Mouse (Mus musculus) midbrain, embryonic 13.5 days (tissue): ENCODE measurements around the gene Cdh4. TPM values are rescaled to one million over a fixed set of nuclear protein-coding genes. Genes with fewer than 3 reads are reported as not detected.

ENCODE experiments used
- ATAC-seq: fragments of 200-750 bp; cut with Nextera tagmentation; 2 replicates; pipeline ENCODE4 v1.8.0; 2017; ENCODE audit warnings: mild to moderate bottlenecking, moderate TSS enrichment, moderate library complexity
- H3K27ac ChIP-seq: fragments of 300-500 bp; sonication (generic); 2 replicates; pipeline ENCODE4 v1.5.1; 2015; ENCODE audit warnings: inconsistent platforms, mild to moderate bottlenecking, moderate library complexity
- H3K27me3 ChIP-seq: fragments of 300-500 bp; sonication (generic); 2 replicates; pipeline ENCODE4 v1.6.1; 2015; ENCODE audit warnings: mild to moderate bottlenecking, inconsistent platforms
- H3K36me3 ChIP-seq: fragments of 300-500 bp; sonication (generic); 2 replicates; pipeline ENCODE4 v1.6.1; 2015; ENCODE audit warnings: mild to moderate bottlenecking, inconsistent platforms
- H3K4me1 ChIP-seq: fragments of 300-500 bp; sonication (generic); replicated peaks from 2 replicates; pipeline ENCODE4 v1.6.1; 2015; ENCODE audit warnings: inconsistent platforms
- H3K4me2 ChIP-seq: fragments of 300-500 bp; sonication (generic); replicated peaks from 2 replicates; pipeline ENCODE4 v1.6.1; 2015; ENCODE audit warnings: moderate library complexity, mild to moderate bottlenecking, inconsistent platforms
- H3K4me3 ChIP-seq: fragments of 300-500 bp; sonication (generic); replicated peaks from 2 replicates; pipeline ENCODE4 v1.5.1; 2015; ENCODE audit warnings: mild to moderate bottlenecking, inconsistent platforms
- H3K9ac ChIP-seq: fragments of 300-500 bp; sonication (generic); replicated peaks from 2 replicates; pipeline ENCODE4 v1.6.1; 2015; ENCODE audit warnings: mild to moderate bottlenecking, inconsistent platforms
- H3K9me3 ChIP-seq: fragments of 300-500 bp; sonication (generic); 2 replicates; pipeline ENCODE4 v1.6.1; 2016; ENCODE audit warnings: mild to moderate bottlenecking, inconsistent platforms
- WGBS: fragments of 180-500 bp; shearing (Covaris S2); methylation state at CpG from one replicate; pipeline ENCODE4 v1.1.7; 2015; 5-methylcytosine and 5-hydroxymethylcytosine counted together
- polyA plus RNA-seq: library from polyadenylated mRNA; unstranded; fragments of >200 nt; fragmentation: Nextera tagmentation; extraction: Ambion mirVana; gene quantifications from 2 replicates; pipeline ENCODE4 v1.2.1, GENCODE M21; 2015

Cdh4 gene
- polyA plus RNA-seq, 1 experiment from 2014 or later = 37.1 TPM

DNA sequence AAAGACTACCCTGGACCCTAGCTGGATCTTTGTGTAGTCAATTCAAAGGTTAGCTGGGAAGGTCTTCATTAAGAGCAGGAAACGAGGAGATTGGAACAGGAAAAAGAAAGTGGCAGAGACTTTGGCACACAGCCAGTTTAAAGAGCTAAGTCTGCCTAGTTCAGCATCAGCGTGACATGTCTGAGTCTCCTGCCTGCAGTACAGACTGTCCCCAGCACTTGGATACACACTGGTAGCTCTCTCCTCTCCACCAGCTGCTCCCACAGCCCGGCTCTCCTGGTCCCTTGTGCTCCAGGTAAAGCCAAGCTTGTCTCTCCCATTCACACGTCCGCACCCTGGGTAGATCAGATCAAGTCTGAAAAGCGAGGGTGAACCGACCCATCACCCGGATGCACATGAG, 255.4 kb downstream of the Cdh4 start:
- ATAC-seq = no peak
- Histone ChIP-seq H3K36me3 (no peaks in the 10 kb centered on the region), H3K27ac (no peak overlapping the region), H3K4me3 (no peak overlapping the region), H3K27me3 (0 out of 2 replicates have a peak, but pooled peaks cover 2% of the 10 kb centered on the region), H3K9ac (no peak overlapping the region), H3K4me1 (peaks cover 53% of the 10 kb centered on the region), H3K4me2 (no peak overlapping the region), H3K9me3 (no peaks in the 10 kb centered on the region)
- 71% methylated on average over 8 of the region's 8 CpGs for WGBS

DNA sequence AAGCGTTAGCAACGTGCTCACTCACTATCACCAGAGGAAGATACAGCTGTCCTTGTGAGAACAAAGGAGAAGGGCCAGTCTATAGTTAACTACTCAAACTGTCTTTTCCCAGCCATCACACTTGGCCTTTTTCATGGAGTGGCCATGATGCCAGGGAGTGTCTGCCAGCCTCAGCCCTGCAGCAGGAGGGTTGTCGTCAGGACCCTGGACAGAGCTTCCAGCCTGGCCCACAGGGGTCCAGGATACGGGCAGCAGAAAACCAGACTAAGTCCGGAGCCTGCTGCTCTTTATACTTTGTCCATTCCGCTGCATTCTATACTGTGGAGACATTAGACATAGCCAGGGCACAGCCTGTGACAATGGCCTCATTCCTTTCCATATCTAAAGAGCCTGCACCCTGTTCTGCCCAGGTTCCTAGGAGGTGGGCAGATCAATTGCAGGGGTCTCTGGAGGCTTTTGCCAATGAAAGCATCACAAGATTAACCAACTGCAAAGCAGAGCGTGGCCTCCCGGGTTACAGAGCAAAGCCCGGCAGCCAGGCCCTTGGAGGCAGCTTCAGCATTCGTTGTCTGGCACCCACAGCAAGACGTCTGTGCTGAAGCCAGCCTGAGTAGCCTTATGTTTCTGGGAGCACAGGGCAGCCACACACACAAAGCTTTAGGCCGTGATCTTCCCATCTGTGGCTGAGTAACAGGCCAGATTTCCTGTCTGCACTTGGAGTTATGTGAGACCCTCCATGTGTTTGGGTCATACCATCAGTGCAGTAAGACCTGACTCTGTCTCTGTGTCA, 256.2 kb downstream of the Cdh4 start:
- 45% methylated on average over 12 of the region's 12 CpGs for WGBS
- no peak overlapping the region for H3K9ac ChIP-seq

DNA sequence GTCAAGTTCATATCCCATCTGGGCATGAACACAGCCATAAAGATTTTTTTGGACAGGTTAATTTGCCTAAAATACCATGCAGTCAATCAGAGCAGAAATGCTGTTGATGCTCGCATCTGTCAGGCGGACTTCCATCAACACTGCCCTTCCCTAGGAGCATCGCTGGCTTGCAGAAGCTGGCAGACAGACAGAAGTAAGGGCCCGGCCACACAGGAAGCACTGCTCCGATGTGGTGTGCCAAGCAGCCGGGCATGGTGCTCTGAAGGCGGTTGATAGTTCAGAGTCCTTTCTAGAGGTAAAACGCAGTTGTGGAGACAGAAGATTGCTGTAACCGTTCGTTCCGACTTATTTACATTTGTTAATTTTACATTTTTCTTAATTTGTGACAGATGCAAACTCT, 262.8 kb downstream of the Cdh4 start:
- 0 out of 2 replicates have a peak, but pooled peaks cover 2% of the 10 kb centered on the region for H3K27me3 ChIP-seq
- no peak overlapping the region for H3K9ac ChIP-seq
- H3K27ac ChIP-seq = no peak overlapping the region
- H3K36me3 ChIP-seq = no peaks in the 10 kb centered on the region
- peaks cover 28% of the 10 kb centered on the region for H3K4me1 ChIP-seq
- 90% methylated on average over 11 of the region's 11 CpGs for WGBS
- no peak for ATAC-seq
- no peak overlapping the region for H3K4me3 ChIP-seq
- no peak overlapping the region for H3K4me2 ChIP-seq
- H3K9me3 ChIP-seq = no peaks in the 10 kb centered on the region

More for the DNA sequence above, 256.2 kb downstream of the Cdh4 start:
- Histone ChIP-seq H3K27ac (no peak overlapping the region), H3K4me1 (peaks cover 53% of the 10 kb centered on the region), H3K27me3 (0 out of 2 replicates have a peak, but pooled peaks cover 2% of the 10 kb centered on the region), H3K9me3 (no peaks in the 10 kb centered on the region), H3K4me3 (no peak overlapping the region), H3K36me3 (no peaks in the 10 kb centered on the region), H3K4me2 (no peak overlapping the region)
- no peak for ATAC-seq

DNA sequence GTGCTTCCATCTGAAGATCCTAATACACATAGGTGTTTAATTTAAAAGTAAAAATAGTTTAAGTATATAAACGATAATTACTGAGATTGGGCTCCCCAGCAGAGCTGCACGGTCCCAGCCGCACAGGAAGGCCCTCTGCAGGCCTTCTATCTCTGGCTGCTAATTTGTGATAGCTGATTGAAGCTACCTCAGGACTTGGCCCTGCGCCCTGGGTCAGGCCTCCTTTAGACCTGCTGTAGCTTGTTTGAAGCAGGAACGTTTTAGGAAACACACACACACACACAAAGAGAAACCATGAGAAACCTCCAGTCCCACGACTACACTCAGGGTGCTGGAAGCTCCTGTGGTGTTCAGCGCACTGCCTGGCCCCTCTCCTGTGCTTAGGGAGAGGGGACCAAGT, 263.2 kb downstream of the Cdh4 start:
- 86% methylated on average over 7 of the region's 7 CpGs for WGBS
- Histone ChIP-seq H3K4me2 (no peak overlapping the region), H3K4me1 (peaks cover 28% of the 10 kb centered on the region), H3K9ac (no peak overlapping the region), H3K4me3 (no peak overlapping the region), H3K36me3 (no peaks in the 10 kb centered on the region), H3K9me3 (no peaks in the 10 kb centered on the region), H3K27me3 (no peaks in the 10 kb centered on the region), H3K27ac (no peak overlapping the region)
- ATAC-seq = no peak

DNA sequence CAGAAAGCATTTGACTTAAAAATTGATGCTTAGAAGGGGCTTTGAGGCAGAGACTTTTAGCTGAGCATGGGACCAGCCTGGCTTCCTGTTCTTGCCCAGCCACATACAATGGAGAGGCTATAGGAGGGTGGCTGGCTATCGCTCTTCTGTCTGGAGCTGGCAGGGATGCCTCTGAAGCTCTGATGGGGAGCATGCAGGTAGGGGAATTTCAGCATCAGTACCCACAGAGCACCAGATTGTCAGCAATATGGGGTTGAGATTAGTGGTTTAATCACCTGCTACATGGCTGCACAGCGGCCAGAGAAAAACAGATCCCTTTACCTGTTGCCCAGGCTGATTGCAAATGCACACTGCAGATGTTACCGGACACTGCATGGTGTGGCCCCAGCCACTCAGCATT, 264.4 kb downstream of the Cdh4 start:
- H3K9ac ChIP-seq = no peak overlapping the region
- no peaks in the 10 kb centered on the region for H3K9me3 ChIP-seq
- ATAC-seq = no peak
- no peak overlapping the region for H3K27ac ChIP-seq
- peaks cover 28% of the 10 kb centered on the region for H3K4me1 ChIP-seq
- no peak overlapping the region for H3K4me2 ChIP-seq
- WGBS = 88% methylated on average over 3 of the region's 3 CpGs
- no peaks in the 10 kb centered on the region for H3K27me3 ChIP-seq
- H3K4me3 ChIP-seq = no peak overlapping the region
- no peaks in the 10 kb centered on the region for H3K36me3 ChIP-seq

DNA sequence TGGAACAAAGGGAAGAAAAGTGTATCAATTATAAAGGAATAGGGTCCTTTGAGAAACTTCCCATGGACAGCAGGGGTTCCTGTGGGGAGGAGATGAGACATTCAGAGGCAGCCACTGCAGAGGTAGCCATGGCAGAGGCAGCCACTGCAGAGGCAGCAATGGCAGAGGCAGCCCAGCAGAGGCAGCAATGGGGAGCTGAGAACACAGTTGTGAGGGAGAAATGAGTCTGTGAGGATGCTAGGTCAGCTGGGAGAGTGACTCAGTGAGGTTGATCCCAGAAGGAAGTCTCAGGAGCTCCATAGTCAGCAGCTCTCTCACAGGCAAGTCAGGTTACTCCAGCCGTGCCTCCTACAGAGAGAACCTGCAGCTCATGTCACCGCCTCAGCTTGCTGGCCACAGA, 266.9 kb downstream of the Cdh4 start:
- 93% methylated on average over 2 of the region's 2 CpGs for WGBS
- no peak overlapping the region for H3K4me3 ChIP-seq
- no peak overlapping the region for H3K27ac ChIP-seq
- H3K27me3 ChIP-seq = no peaks in the 10 kb centered on the region
- ATAC-seq = no peak
- no peak overlapping the region for H3K9ac ChIP-seq
- H3K36me3 ChIP-seq = no peaks in the 10 kb centered on the region
- peaks cover 43% of the 10 kb centered on the region for H3K4me1 ChIP-seq
- H3K9me3 ChIP-seq = no peaks in the 10 kb centered on the region
- H3K4me2 ChIP-seq = no peak overlapping the region

DNA sequence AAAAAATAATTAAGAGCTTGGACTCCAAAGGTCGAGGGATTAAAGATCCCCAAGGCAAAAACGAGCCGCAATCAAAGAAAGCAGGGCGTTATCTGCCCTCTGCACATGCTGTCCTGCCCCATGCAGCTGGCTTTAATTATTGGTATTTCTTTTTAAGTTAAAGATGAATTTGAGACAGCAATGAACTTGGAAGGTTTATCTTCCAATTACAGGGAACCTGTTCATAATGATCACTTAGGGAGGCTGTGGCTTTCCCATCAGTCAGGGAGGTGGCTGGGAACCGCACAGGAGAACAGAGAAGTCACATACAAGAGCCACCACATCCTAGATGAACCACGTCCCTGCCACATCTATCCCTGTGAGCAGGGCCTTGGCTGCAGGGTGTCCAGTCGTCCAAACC, 270.5 kb downstream of the Cdh4 start:
- Histone ChIP-seq H3K4me3 (no peak overlapping the region), H3K9me3 (no peaks in the 10 kb centered on the region), H3K4me2 (no peak overlapping the region), H3K9ac (no peak overlapping the region), H3K4me1 (peaks cover 43% of the 10 kb centered on the region), H3K27ac (peak overlapping the region; percentile 69; the same call in 1 of the 2 replicates), H3K27me3 (no peaks in the 10 kb centered on the region), H3K36me3 (no peaks in the 10 kb centered on the region)
- ATAC-seq = peak; percentile 50
- 48% methylated on average over 7 of the region's 7 CpGs for WGBS

DNA sequence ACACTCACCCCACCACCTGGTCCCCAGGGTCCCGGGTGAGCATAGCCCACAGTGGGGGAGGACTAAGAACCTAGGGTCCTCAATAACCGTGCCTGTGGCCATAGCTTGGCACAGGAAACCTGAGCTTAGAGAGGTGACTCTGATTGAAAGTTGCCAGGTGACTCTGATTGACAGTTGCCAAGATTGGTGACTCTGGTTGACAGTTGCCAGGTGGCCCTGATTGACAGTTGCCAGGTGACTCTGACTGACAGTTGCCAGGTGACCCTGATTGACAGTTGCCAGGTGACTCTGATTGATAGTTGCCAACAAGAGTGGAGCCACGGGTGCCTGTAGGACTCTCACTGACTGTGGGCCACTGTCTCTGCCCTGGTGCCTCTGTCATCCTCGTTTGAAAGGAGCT, 271.1 kb downstream of the Cdh4 start:
- no peak overlapping the region for H3K9ac ChIP-seq
- H3K9me3 ChIP-seq = no peaks in the 10 kb centered on the region
- no peaks in the 10 kb centered on the region for H3K27me3 ChIP-seq
- 82% methylated on average over 4 of the region's 4 CpGs for WGBS
- no peak overlapping the region for H3K4me3 ChIP-seq
- H3K4me1 ChIP-seq = peaks cover 43% of the 10 kb centered on the region
- H3K36me3 ChIP-seq = no peaks in the 10 kb centered on the region
- H3K27ac ChIP-seq = peak overlapping the region; percentile 28; the same call in 1 of the 2 replicates
- H3K4me2 ChIP-seq = no peak overlapping the region
- ATAC-seq = 0 out of 2 replicates have a peak, but pooled peaks have one; percentile 10

DNA sequence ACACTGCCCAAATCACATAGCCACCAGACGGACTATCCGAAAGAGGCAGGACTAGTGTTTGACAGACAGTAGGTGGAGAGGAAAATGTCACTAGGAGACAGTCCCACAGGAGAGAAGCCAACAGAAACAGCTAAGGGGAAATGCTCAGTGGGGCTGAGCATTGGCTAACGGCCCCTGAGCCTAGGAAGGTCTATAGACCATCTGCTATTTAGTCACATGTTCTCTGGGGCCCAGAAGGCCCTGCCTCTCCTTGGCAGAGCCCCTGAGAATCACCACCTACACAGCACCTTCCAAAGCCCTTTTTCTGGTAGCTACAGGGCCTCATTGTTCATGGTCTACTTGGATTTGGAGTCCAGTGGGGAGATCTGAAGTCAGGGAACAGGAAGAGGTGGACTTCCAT, 271.9 kb downstream of the Cdh4 start:
- no peak overlapping the region for H3K4me2 ChIP-seq
- no peaks in the 10 kb centered on the region for H3K9me3 ChIP-seq
- H3K27ac ChIP-seq = no peak overlapping the region
- no peaks in the 10 kb centered on the region for H3K36me3 ChIP-seq
- no peak overlapping the region for H3K4me3 ChIP-seq
- no peak overlapping the region for H3K9ac ChIP-seq
- no peaks in the 10 kb centered on the region for H3K27me3 ChIP-seq
- WGBS = 89% methylated on average over 3 of the region's 3 CpGs
- peaks cover 42% of the 10 kb centered on the region for H3K4me1 ChIP-seq
- no peak for ATAC-seq

DNA sequence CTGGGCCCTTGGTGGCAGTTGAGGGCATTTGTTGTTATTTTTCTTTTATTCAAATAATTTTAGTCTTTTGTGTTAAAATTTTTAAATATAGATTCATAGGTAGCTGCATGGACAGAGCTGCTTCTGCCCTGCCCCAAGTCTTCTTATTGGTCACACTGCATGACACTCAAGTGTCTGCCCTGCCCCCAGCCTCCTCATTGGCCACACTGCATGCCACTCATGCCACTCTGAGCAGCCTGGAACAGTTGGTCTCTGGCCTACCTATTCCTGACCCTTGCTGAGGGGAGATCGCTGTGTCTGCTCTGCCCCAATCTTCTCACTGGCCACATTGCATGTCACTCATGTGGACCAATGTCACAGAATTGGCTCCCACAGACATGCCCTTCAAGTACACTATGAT, 273.1 kb downstream of the Cdh4 start:
- H3K27me3 ChIP-seq = no peaks in the 10 kb centered on the region
- no peak overlapping the region for H3K27ac ChIP-seq
- H3K36me3 ChIP-seq = no peaks in the 10 kb centered on the region
- ATAC-seq = no peak
- H3K4me2 ChIP-seq = no peak overlapping the region
- WGBS = 100% methylated on average over 1 of the region's 1 CpGs
- H3K4me1 ChIP-seq = peaks cover 37% of the 10 kb centered on the region
- H3K9ac ChIP-seq = no peak overlapping the region
- no peaks in the 10 kb centered on the region for H3K9me3 ChIP-seq
- no peak overlapping the region for H3K4me3 ChIP-seq

DNA sequence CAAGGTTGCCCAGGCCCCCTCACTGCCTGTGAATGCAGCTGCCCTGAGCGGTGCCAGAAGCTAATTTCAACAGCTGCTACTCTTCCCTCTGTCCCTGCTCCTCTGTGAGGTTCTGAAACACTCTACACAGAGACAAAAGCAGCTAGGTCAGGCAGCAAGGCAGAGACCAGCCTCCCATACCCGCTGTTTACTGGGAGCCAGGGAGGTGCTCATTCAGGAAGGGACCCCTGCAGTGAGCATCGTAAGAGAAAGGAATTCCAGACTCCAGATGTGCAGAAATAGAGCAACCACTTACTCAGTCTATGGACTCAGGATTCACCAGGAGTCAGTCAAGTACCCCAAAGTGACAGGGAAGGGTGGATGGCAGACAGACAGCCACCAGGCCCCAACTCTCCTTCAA, 278.1 kb downstream of the Cdh4 start:
- 13% methylated on average over 3 of the region's 3 CpGs for WGBS
- H3K36me3 ChIP-seq = no peaks in the 10 kb centered on the region
- ATAC-seq = no peak
- H3K4me2 ChIP-seq = no peak overlapping the region
- H3K27me3 ChIP-seq = no peaks in the 10 kb centered on the region
- H3K9me3 ChIP-seq = no peaks in the 10 kb centered on the region
- H3K9ac ChIP-seq = no peak overlapping the region
- H3K4me3 ChIP-seq = no peak overlapping the region
- peaks cover 16% of the 10 kb centered on the region for H3K4me1 ChIP-seq
- H3K27ac ChIP-seq = no peak overlapping the region

DNA sequence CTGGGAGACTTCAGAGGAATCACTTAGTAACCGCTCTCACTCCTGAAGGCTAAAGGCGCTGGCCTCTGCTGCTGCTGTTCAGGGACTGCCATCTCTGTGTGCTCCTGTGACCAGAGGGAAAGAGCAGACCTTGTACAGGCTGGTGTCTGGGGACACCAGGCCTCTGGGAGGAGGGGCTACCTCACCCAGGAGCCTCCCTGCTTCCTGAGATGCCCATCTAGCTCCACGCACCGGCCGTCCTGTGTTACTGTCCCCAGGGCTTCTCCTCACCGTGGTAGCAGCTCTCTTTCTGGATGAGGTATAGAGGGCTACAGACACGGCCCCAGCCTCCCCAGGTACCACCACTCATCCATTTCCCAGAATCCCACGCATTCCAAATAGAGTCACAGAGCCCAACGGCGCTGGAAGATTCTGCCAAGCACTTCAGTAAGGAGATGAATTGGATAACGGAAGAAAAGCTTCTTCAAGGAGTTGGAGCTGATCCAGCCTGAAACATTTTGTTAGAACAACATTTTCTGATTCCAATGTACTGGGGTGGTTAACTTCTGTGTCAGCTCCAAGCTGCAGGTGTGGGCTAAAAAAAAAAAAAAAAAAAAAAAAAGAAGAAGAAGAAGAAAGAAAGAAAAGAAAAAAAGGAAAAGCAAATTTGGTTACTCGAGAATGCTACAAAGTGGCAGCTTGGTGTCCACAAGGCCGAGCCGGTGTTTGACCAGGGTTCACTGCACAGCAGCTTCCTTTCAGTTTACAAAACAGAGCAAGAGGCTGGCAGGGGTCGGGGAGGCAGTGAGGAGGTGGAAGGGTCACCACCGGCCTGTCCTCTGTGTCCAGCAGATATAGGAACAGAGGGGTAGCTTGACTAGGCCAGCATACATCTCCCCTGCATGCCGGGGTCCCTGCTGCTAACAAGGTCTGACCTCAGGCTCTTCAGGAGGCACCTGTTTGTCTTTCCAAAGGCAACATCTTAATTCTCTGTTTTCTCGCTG, 279.6 kb downstream of the Cdh4 start:
- Histone ChIP-seq H3K4me3 (no peak overlapping the region), H3K4me1 (peaks cover 22% of the 10 kb centered on the region), H3K9me3 (no peaks in the 10 kb centered on the region), H3K27ac (peak overlapping the region; percentile 30; the same call in 1 of the 2 replicates), H3K4me2 (no peak overlapping the region), H3K27me3 (no peaks in the 10 kb centered on the region), H3K36me3 (no peaks in the 10 kb centered on the region), H3K9ac (no peak overlapping the region)
- no peak for ATAC-seq
- WGBS = 53% methylated on average over 18 of the region's 18 CpGs
